Mouse (Mus musculus) limb, embryonic 10.5 days (tissue): ENCODE results near the gene Prickle2. TPM values are rescaled to one million over a fixed set of nuclear protein-coding genes. Genes with fewer than 3 reads are reported as not detected.

Source experiments
- DNase-seq: peaks from one replicate; pipeline ENCODE4 v3.0.0-alpha.2; 2017; ENCODE audit warnings: low spot score
- H3K27ac ChIP-seq: fragments of 300-500 bp; sonication (generic); 2 replicates; pipeline ENCODE4 v1.5.1; 2016; ENCODE audit warnings: mild to moderate bottlenecking
- H3K27me3 ChIP-seq: fragments of 300-500 bp; sonication (generic); 2 replicates; pipeline ENCODE4 v1.6.1; 2016; ENCODE audit warnings: low read depth, mild to moderate bottlenecking; ENCODE audit not compliant: poor library complexity, severe bottlenecking
- H3K36me3 ChIP-seq: fragments of 300-500 bp; sonication (generic); 2 replicates; pipeline ENCODE4 v1.6.1; 2016; ENCODE audit warnings: mild to moderate bottlenecking, moderate library complexity
- H3K4me1 ChIP-seq: fragments of 300-500 bp; sonication (generic); 2 replicates; pipeline ENCODE4 v1.6.1; 2016
- H3K4me3 ChIP-seq: fragments of 300-500 bp; sonication (generic); 2 replicates; pipeline ENCODE4 v1.5.1; 2016; ENCODE audit warnings: mild to moderate bottlenecking, moderate library complexity
- H3K9me3 ChIP-seq: fragments of 300-500 bp; sonication (generic); replicated peaks from 2 replicates; pipeline ENCODE4 v1.6.1; 2016; ENCODE audit warnings: mild to moderate bottlenecking
- WGBS: fragments of 180-500 bp; shearing (Covaris S2); methylation state at CpG from one replicate; pipeline ENCODE4 v1.1.7; 2016; 5-methylcytosine and 5-hydroxymethylcytosine counted together
- polyA plus RNA-seq: library from polyadenylated mRNA; unstranded; fragments of >200 nt; fragmentation: Nextera tagmentation; extraction: Ambion mirVana; gene quantifications from 2 replicates; pipeline ENCODE4 v1.2.1, GENCODE M21; 2016

Gene Prickle2
- polyA plus RNA-seq, 1 experiment from 2014 or later = 4.5 TPM

- no peak for DNase-seq
- Histone ChIP-seq H3K4me3 (no peak overlapping the region), H3K27me3 (no peaks in the 10 kb centered on the region), H3K4me1 (peaks cover 5% of the 10 kb centered on the region; the same call in 1 of the 2 replicates), H3K9me3 (no peaks in the 10 kb centered on the region), H3K36me3 (peaks cover 7% of the 10 kb centered on the region; the same call in 1 of the 2 replicates), H3K27ac (no peak overlapping the region)
- 85% methylated on average over 3 of the region's 3 CpGs for WGBS
These were observed 91.2 kb downstream of the Prickle2 start for GRCm38 (mm10) chr6:92614771-92615170.

- H3K4me3 ChIP-seq = no peak overlapping the region
- 78% methylated on average over 2 of the region's 2 CpGs for WGBS
- H3K36me3 ChIP-seq = no peaks in the 10 kb centered on the region
- H3K9me3 ChIP-seq = no peaks in the 10 kb centered on the region
- no peaks in the 10 kb centered on the region for H3K27me3 ChIP-seq
- no peak for DNase-seq
- H3K27ac ChIP-seq = no peak overlapping the region
- peaks cover 28% of the 10 kb centered on the region for H3K4me1 ChIP-seq
These were observed 93.7 kb downstream of the Prickle2 start for GRCm38 (mm10) chr6:92612151-92612769.

GRCm38 (mm10) chr6:92609682-92610235 lies 96.2 kb downstream of the Prickle2 start:
- DNase-seq = no peak
- no peak overlapping the region for H3K27ac ChIP-seq
- no peaks in the 10 kb centered on the region for H3K9me3 ChIP-seq
- 31% methylated on average over 9 of the region's 9 CpGs for WGBS
- no peaks in the 10 kb centered on the region for H3K36me3 ChIP-seq
- H3K27me3 ChIP-seq = no peaks in the 10 kb centered on the region
- H3K4me1 ChIP-seq = peaks cover 40% of the 10 kb centered on the region
- H3K4me3 ChIP-seq = no peak overlapping the region

- Histone ChIP-seq H3K27me3 (no peaks in the 10 kb centered on the region), H3K4me1 (peaks cover 40% of the 10 kb centered on the region), H3K4me3 (no peak overlapping the region), H3K36me3 (no peaks in the 10 kb centered on the region), H3K9me3 (no peaks in the 10 kb centered on the region), H3K27ac (no peak overlapping the region)
- no peak for DNase-seq
- 76% methylated on average over 3 of the region's 3 CpGs for WGBS
These were observed 96.9 kb downstream of the Prickle2 start for GRCm38 (mm10) chr6:92609078-92609477.

GRCm38 (mm10) chr6:92605156-92605555 lies 100.8 kb downstream of the Prickle2 start:
- no peak overlapping the region for H3K27ac ChIP-seq
- H3K4me1 ChIP-seq = peaks cover 39% of the 10 kb centered on the region
- H3K27me3 ChIP-seq = no peaks in the 10 kb centered on the region
- H3K9me3 ChIP-seq = no peaks in the 10 kb centered on the region
- no peak for DNase-seq
- H3K4me3 ChIP-seq = no peak overlapping the region
- no peaks in the 10 kb centered on the region for H3K36me3 ChIP-seq
- 38% methylated on average over 2 of the region's 2 CpGs for WGBS

GRCm38 (mm10) chr6:92596340-92596739 lies 109.6 kb downstream of the Prickle2 start:
- WGBS = 84% methylated on average over 3 of the region's 3 CpGs
- Histone ChIP-seq H3K27me3 (no peaks in the 10 kb centered on the region), H3K4me1 (no peaks in the 10 kb centered on the region), H3K4me3 (no peak overlapping the region), H3K9me3 (no peaks in the 10 kb centered on the region), H3K36me3 (no peaks in the 10 kb centered on the region), H3K27ac (no peak overlapping the region)
- DNase-seq = no peak

GRCm38 (mm10) chr6:92589381-92590065 lies 116.4 kb downstream of the Prickle2 start:
- no peaks in the 10 kb centered on the region for H3K4me1 ChIP-seq

GRCm38 (mm10) chr6:92584026-92584425 lies 121.9 kb downstream of the Prickle2 start:
- WGBS = 69% methylated on average over 1 of the region's 1 CpGs
- Histone ChIP-seq H3K27ac (no peak overlapping the region), H3K36me3 (no peaks in the 10 kb centered on the region), H3K27me3 (no peaks in the 10 kb centered on the region), H3K9me3 (no peaks in the 10 kb centered on the region), H3K4me3 (no peak overlapping the region), H3K4me1 (no peaks in the 10 kb centered on the region)
- no peak for DNase-seq

More at GRCm38 (mm10) chr6:92589381-92590065, 116.4 kb downstream of the Prickle2 start:
- Histone ChIP-seq H3K27ac (no peak overlapping the region), H3K27me3 (no peaks in the 10 kb centered on the region), H3K4me3 (no peak overlapping the region), H3K9me3 (no peaks in the 10 kb centered on the region), H3K36me3 (no peaks in the 10 kb centered on the region)
- WGBS = 85% methylated on average over 5 of the region's 5 CpGs
- DNase-seq = no peak

- H3K27me3 ChIP-seq = no peaks in the 10 kb centered on the region
- no peak overlapping the region for H3K27ac ChIP-seq
- no peaks in the 10 kb centered on the region for H3K4me1 ChIP-seq
- H3K4me3 ChIP-seq = no peak overlapping the region
- H3K36me3 ChIP-seq = no peaks in the 10 kb centered on the region
- 78% methylated on average over 4 of the region's 4 CpGs for WGBS
- no peak for DNase-seq
- no peaks in the 10 kb centered on the region for H3K9me3 ChIP-seq
These were observed 130.7 kb downstream of the Prickle2 start for GRCm38 (mm10) chr6:92575227-92575626.

GRCm38 (mm10) chr6:92572139-92572538 lies 133.8 kb downstream of the Prickle2 start:
- no peak overlapping the region for H3K4me3 ChIP-seq
- WGBS = 93% methylated on average over 3 of the region's 3 CpGs
- no peaks in the 10 kb centered on the region for H3K4me1 ChIP-seq
- H3K9me3 ChIP-seq = no peaks in the 10 kb centered on the region
- no peak for DNase-seq
- no peaks in the 10 kb centered on the region for H3K27me3 ChIP-seq
- H3K36me3 ChIP-seq = no peaks in the 10 kb centered on the region
- H3K27ac ChIP-seq = no peak overlapping the region

- Histone ChIP-seq H3K9me3 (no peaks in the 10 kb centered on the region), H3K27me3 (no peaks in the 10 kb centered on the region), H3K4me3 (no peak overlapping the region), H3K27ac (no peak overlapping the region), H3K36me3 (no peaks in the 10 kb centered on the region), H3K4me1 (no peaks in the 10 kb centered on the region)
- 79% methylated on average over 7 of the region's 7 CpGs for WGBS
- DNase-seq = no peak
These were observed 135.9 kb downstream of the Prickle2 start for GRCm38 (mm10) chr6:92570090-92570489.

- no peaks in the 10 kb centered on the region for H3K4me1 ChIP-seq
- no peak for DNase-seq
- H3K27me3 ChIP-seq = no peaks in the 10 kb centered on the region
- no peak overlapping the region for H3K4me3 ChIP-seq
- no peaks in the 10 kb centered on the region for H3K9me3 ChIP-seq
- WGBS = 70% methylated on average over 4 of the region's 4 CpGs
- H3K36me3 ChIP-seq = no peaks in the 10 kb centered on the region
- no peak overlapping the region for H3K27ac ChIP-seq
These were observed 136.7 kb downstream of the Prickle2 start for GRCm38 (mm10) chr6:92569283-92569682.

- Histone ChIP-seq H3K36me3 (no peaks in the 10 kb centered on the region), H3K27me3 (no peaks in the 10 kb centered on the region), H3K4me1 (peaks cover 14% of the 10 kb centered on the region), H3K4me3 (no peak overlapping the region), H3K9me3 (no peaks in the 10 kb centered on the region), H3K27ac (no peak overlapping the region)
- 100% methylated on average over 1 of the region's 1 CpGs for WGBS
- no peak for DNase-seq
These were observed 146.7 kb downstream of the Prickle2 start for GRCm38 (mm10) chr6:92559261-92559660.
